Mouse (Mus musculus) thymus, postnatal 36 days (tissue): ENCODE measurements around the gene Egln3.

Experiments used
- DNase-seq, 2 experiments: peaks; one replicate each; pipeline ENCODE4 v3.0.0; 2022; ENCODE audit warnings: mixed read lengths in 2 of 2

The Egln3 gene

DNA sequence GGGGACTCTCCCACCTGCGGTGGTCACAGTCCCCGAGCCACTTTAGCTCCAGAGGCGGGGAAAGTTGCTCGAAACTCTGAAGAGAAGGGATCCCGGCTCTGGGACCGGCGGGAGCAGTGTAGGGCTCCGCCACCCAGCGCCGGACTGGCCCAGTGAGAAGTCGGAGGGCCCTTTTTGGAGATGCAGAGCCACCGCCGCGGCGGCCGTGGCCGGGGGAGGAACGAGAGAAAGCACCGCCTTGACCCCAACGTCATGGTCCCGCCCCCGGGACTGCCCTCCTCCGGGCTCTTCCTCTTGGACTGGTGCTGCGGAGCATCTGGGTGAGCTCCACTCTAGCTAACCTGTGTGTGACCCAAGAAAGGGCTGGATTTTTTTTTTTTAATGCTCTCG lies at the start of gene Egln3:
Gene Egln3, minus strand, starts transcription at position 205 of the 390 bp plus-strand sequence.
- peak; percentile 88 to 89 for DNase-seq

DNA sequence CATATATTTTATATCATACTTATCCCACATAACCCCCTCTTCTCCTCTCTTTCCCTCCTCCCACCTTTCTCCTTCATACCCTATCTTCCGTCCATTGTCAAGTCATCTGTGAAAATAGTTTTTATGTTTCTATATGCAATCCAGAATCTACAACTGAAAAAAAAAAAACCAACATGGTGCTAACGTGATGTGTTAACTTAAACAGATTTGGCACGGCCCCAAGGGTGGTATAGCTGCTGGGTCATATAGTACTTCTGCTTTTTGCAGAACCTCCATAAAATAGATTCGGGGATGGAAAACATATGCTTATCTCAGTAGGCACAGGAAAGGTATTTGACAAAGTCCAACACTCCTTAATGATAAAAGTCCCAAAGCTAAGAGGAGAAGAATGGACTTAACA lies 49.8 kb upstream of the Egln3 start:
- no peak for DNase-seq

DNA sequence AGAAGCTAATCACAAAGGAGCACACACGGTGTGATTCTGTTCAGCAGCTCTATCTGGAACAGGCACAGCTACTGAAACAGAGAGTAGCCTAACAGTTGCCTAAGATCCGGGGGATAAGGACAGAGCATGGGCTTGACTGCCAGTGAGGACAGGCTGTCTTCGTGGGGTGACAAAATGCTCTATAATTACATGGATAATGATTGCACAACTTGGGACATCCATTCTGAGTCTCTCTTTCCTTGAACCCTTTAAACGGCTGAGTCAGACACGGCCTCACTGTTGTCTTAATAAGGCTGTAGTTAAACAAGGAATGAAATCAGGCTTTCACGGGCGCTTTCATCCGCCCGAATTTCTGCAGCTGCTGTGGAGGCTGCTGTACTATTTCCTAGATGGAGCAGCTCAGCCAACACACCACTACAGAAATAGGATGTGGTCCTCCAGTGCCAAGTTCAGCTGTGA lies 48.3 kb upstream of the Egln3 start:
- DNase-seq: no peak

DNA sequence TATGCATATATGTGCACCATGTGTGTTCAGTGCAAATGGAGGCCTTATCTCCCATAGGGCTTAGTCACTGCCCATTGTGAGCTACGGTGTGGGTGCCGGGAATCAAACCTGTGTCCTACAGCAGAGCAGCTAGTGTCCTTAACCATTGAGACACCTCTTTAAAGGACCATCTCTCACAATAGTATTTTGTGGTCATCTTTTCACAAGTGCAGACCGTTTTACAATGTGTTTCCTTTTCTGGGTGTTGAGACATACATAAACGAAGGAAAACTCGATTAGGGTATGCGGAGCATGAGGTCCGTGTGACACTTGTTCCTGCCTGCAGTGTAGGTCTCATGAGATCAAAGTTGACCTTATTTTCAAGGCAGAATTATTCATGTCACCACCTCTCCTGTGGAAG lies 44.2 kb upstream of the Egln3 start:
- DNase-seq: no peak

DNA sequence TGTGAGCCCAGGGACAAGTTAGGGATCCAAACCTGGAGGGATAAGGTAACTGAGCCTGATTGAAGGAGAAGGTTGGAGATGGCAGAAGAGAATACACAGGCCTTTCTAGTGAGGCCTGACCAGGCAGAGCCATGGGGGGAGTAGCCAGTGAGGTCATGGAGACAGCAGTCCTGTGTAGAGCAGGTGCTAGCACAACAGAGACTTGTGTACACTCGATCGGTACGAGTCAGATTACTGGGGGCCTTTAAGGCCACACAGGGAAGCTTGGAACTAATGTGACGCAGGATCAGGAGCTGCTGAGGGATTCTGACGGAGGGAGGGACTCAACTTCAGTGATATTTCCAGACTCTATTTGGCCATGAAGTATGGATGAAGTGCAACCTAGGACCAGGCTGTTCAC lies 39.5 kb upstream of the Egln3 start:
- no peak for DNase-seq

DNA sequence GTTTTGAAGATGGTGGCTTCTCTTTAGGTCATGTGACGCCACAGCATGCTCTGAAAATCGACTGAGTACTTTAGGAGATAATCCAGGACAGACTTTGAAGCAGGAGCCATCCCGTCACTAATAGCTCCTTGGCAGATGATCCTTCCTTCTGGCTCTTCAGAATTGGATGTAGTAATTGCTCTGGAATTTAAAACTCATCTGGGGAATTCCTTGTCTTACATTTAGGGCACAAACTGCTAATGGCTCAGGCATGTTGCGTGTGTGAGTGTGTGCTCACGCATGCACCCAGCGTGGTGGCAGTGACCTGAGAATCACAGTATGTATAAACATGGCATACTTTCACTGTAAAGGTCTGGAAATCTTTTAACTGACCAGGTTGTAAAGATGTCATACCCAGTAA lies 38.3 kb upstream of the Egln3 start:
- DNase-seq: no peak

DNA sequence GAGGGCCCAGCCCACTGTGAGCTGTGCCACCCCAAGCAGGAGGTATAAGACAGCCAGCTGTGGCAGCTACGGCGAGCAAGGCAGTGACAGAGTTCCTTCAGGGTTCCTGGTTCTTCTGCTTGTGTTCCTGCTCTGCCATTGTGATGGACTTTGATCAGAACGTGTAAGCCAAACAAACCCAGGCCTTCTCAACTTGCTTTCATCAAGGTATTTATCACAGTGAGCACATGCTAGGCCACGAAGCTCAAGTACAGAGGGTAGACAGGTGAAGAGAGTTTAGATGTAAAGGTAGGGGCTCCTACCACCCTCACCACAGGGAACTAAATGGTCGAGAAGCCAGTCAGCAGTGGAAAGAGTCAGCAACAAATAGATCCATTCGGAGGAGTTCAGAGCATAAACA lies 30.1 kb upstream of the Egln3 start:
- DNase-seq: no peak

DNA sequence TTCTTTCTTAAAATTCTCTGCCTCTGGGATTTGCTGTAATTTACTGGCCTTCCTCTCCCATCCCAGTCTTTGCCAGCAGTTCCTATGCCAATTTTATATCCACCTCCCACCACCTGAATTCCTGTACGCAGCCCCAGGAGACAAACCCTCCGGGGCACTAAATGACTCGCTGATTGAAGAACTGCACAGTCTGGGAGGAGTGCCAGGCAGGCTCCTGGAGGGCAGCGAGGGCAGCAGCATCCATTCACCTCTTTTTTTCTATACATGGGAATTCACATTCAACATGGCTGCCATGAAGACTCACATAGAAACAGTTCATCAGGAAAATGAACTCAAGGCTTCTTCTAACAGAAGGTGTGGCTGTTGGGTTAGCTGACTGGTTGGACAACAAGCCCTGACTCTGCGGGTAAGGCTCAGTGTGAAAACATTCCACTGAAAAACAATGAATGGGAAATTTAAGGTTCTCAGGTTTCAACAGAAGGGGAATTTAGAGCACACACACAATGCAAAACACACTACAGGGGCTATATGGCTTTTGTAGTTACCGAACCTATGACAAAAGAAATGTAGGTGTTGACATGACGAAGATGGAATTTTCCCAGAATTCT lies 29.4 kb upstream of the Egln3 start:
- DNase-seq: no peak

DNA sequence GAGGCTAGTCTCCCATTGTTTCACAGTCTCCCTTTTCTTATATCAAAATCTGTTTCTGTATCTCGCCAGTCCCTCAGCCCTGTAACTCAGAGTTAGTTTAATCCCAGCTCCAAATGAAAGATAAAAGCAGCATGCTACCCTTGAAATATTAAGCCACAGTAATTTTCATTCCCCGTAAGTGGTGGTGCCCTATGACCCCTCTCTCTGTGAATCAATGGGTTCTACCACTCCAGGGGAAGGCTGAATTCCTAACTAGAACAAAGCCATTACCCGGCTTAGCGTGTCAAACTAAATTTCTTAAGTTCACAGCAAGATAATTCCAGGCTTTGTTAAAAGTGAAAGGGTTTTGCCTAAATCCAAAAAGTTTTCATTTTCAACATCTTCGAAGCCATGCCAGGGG lies 28.8 kb upstream of the Egln3 start:
- DNase-seq: no peak

DNA sequence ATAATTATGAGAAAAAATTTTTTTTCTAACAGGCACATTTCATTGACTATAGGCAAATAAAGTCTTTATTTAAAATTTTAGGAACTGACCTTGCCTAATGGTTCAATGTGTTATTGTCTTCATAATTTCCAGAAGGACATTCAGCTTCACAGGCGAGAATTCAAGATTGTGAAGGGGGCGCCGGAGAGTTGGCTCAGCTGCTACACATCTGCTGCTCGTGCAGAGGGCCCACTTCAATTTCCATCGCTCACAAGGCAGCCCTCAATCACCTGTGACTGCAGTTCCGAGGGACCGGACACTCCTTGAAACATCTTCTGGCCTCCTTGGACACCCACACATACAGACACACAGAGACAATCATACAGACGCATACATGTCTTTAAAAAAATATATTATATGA lies 23.9 kb upstream of the Egln3 start:
- DNase-seq: peak in 1 of 2 experiments; percentile 13

DNA sequence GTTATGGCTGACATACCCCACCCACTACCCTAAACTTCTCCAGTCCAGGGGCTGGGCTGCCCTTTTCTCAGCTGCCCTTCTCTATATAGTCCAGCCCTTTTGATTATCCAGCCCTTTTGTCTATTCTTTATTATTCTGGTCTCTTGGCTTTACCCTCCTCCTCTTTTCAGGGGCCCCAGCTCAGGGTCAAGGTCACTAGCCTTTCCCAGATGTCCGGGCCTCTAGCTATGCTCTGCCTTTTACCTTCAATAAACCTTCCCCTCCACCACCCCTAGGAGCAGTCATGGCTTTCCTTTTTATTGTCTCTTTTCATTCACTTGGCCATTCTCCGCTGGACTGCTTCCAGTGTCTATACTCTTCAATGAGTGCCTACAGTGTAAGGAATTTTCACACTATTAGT lies 22.7 kb upstream of the Egln3 start:
- no peak for DNase-seq

DNA sequence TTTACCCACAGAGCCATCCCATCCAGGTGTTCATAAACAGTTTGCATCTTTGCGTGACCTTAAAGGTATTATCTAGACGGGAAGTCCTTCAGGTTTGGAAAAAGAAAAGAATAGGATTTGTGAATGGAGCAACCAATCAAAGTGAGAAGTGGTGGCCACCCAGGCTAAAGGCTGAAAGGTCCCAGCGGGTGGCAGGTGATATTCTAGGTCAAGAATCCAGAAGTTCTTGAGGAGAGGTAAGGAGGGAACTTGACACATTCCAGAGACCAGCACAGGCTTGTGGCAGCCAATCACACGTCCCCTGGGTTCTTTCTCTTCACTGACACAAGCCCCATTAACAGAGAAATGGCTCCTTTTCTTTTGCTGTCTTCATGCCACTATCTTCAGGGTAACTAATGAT lies 21.9 kb upstream of the Egln3 start:
- no peak for DNase-seq

DNA sequence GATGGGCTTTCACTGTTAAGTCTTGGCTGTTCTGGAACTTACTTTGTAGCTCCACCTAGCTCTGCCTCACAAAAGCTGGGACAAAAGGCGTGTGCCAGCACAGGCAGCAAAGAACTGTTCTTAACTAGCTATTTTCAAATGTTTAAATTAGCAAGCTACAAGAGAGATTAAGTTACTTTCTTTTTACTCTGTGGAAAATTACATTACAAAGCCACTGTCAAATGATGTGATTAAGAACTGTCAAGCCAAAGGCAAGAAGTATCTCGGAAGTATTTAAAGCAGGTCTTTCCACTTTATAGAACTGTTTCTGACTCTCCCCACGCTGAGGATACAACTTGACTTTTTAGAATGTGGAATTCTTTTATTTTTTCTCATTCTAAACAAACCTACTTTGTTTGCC lies 21.4 kb upstream of the Egln3 start:
- no peak for DNase-seq

DNA sequence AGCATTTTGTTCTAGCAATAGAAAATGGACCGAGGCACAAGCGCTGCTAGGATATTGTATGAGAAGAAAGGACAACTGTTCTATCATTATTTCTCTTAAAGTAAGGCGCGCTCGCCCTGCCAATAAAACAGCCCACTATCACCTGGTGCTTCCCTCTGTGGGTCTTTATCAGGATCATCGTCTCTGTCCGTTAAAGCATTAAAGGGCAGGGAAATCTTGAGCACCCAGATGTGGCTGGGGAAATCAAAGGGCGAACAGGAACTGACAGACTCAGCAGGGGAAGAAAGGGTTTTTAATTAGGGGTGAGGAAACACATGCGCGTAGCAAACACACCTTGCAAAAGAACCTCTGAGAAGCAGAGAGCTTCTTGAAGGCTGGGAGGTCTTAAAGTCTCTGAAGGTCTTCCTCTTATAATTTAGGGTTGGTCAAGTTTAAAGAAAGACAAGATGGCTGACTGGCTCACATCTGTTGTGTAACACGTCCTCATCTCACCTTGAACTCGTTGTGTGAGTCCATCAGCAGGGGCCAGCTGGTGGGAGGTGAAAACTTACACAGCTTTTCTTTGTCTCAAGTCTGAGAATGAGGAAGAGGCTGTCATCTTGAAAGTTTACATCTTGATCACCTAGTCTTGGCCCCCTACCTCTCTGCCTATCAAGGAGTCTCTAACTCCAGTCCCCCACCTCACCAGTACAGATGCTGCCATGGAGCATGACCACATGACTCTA lies 18.5 kb upstream of the Egln3 start:
- DNase-seq: no peak

DNA sequence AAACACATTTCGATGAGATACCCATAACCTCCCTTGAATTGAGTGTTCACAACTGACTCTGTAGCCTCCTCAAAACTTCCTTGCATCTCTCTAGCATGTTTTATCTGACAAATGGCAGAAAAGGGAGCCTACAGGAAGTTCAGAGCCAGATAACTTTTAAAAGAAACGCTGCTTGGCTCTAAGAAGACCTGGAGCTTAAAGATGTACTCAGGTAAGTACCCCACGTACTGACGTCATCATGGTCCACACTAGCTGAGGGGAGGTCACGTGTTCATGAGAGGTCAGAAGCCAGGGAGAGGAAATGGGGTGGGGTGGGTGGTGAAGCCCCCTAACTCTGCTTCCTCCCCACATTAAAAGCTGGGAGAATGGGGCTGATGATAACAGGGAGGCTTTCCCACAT lies 13.0 kb upstream of the Egln3 start:
- no peak for DNase-seq

DNA sequence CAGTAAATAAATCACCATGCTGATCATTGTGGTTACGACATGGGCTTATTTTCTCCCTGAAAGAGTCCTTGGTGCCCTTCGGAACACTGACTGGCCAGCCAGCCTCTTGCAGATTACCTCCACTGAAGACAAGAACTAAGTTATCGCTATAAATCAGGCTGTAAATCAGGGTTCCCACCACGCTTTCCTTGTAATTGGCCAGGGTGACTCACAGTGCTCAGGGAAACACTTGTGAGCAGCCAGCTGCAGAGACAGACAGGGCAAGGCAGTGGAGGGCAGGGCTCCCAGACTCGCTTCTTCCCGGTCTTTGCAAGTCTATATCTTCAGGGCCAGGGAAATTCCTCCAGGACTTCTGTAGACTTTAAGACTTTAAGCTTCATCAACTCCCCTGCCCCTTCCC lies 10.8 kb upstream of the Egln3 start:
- DNase-seq: no peak

DNA sequence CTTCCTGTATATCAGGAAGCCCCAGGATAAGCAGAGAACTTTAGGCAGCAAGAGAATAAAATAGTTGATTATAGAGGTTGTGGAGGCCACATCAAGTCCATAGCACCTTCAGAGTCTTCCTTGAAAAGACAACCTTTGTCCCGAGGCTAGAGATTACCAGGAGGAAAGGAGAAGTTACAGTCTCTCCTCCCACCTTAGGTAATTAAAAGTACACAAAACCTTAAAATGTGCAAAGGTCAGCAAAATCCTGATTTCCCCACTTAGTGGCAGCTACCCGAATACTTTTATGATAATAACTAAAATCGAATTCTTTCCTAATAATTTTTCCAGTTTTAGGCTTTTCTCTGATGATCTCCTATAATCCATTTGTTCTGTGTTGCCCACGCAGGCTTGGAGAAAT lies 10.2 kb upstream of the Egln3 start:
- DNase-seq: no peak

DNA sequence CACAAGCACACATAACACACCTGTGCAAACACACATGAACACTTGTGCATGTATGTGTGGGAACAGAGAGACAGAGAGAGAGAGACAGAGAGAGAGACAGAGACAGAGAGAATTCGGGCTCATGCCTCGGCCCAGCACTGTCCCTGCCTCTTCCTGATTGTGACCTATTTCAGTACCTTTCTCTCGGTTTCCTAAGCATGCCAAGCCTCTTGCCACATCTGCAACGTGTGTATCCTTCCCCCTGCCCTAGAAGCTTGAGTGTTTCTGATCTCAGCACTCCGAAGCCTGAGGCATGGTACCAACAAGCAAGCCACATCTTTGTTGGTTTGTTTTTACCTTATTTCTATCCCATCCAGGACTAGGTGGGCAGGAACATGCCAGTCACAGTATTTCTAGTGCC lies 9.6 kb upstream of the Egln3 start:
- DNase-seq: no peak

DNA sequence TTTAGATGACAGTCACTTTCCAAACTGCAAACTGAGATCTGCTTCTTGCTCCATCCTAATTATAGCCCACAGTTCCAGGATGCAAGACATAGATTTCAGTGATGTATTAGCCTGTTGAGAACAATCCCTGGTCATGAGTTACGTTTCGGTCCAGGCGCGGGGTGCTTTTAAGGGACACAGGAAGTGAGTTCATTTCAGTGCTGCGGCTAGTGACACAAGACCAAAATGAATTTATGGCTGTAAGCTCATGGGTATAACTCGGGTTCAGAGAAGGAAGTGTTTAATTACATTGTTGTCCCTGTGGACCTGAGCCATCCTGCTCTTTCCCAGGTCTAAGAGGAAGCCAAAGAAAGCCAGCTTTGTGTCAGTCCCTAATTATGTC lies 5.5 kb upstream of the Egln3 start:
- DNase-seq: no peak

DNA sequence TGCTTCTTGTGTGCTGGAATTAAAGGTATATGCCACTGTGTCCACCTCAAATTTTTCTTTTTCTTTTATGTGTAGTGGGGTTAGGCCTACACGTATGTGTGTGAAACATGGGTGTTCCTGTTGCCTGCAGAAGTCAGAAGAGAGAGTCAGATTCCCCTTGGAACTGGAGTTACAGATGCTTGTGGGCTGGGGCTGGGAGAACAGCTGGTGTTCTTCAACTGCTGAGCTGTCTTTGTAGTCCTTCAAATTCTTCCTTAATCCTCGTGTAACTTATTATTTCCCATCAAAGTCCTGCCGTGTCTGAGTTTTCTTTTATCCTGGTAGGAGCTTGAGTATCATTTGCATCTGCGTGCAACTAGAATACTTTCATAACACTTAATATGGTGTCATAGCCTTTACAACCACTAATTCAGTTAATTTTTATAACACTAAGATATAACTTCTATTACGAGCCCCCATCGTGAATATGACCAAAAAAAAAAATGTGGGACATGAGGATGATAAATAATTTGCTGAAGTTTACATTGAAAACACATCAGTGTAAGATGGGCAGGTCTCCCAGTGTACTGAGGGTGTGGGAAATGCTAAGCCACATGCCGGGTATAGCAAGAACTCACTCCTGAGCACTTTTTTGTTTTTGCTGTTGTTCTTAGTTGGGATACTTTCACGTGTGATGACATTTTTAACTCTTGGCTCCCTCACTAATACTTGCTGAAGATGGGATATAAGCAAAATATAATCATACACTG lies 4.9 kb upstream of the Egln3 start:
- DNase-seq: no peak

DNA sequence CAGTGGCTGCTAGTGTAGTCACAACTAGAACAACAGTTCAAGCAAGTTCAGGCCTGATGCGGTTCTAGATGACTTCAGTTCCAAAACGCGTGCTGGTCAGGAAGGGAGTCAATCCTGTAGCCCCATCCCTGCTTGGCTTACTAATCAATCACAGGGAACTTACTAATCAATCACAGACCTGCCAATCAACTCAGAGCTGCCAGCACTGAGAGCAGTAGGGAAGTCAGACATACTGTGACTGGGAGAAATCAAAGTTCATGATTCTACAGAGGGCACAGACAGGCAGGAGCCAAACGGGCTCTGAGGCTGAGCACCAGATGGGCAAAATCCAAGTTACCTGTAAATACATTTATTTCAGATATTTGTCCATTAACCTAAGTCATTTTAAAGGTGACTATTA lies 2.1 kb upstream of the Egln3 start:
- DNase-seq: no peak

DNA sequence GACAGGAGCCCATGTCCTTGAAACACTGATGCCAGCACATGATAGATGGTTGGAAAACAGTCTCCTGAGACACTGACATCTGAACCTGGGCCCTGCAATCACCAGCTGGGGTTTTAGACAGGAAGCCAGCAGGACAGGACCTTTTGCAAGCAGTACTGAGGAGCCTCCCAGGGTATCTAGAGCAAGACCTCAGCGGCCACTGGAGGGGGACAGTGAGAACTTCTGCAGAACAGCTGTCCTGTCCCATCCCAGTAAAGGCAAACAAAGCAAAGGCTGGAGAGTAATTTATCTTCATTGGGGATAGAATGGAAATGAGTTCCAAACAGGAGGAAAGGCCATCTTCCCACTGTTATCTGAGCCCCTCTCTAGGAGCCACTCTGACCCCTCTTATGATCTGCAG lies 1.5 kb upstream of the Egln3 start:
- peak; percentile 75 to 76 for DNase-seq

DNA sequence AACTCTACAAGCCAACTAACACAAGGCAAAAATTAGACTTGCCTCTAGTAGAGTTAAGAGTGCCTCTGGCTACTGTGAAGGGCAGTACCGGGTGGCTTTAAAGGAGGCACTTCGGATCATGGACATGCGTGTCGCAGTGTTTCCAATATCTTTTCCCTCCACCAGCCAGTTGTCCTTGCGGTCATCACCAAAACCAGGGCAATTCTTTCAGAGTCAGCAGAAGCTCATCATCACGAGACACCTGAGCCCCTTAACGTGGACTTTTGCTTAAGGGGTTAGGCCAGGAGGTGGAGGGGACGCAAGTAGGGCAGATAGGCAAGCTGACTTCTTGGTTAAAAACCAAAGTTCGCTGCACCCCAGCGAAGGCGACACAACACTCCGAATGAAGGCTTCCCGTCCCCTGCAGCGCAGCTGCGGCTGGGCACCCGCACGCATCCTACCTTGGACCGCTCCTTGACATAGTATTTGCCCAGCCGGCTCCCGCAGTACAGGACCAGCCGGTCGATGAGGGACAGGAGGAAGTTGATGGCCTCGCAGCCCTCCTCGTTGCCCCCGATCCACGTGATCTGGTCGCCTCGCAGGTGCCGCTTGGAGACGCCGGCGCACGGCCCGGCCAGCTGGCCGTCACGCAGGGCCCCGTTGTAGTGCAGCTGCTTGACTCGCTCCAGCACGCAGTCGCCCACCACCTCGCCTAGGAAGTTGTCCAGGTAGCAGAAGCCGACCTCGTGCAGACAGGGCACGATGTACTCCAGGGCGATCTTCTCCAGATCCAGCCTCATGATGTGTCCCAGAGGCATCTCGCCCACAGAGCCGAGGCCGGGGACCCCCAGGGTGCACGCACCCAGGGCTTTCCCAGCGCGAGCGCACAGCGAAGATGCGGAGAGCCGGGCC lies 650 bp downstream of the Egln3 start:
- DNase-seq: peak; percentile 54 to 59
